Mouse (Mus musculus) erythroblast, embryonic 14.5 days (primary cell): ENCODE results near the gene Smim4. TPM values are rescaled to one million over a fixed set of nuclear protein-coding genes. Genes with fewer than 3 reads are reported as not detected.
A peak's percentile ranks its signal among the peaks of the same experiment; 100 is the strongest.

Experiments used
- H3K27me3 ChIP-seq: 2 replicates; pipeline ENCODE4 v1.6.1; 2012; ENCODE audit warnings: inconsistent platforms; ENCODE audit not compliant: control insufficient read depth
- H3K36me3 ChIP-seq: 2 replicates; pipeline ENCODE4 v1.6.1; 2012; ENCODE audit warnings: mild to moderate bottlenecking, inconsistent platforms; ENCODE audit not compliant: control insufficient read depth
- H3K4me1 ChIP-seq: 2 replicates; pipeline ENCODE4 v1.6.1; 2012; ENCODE audit warnings: inconsistent platforms; ENCODE audit not compliant: control insufficient read depth
- H3K4me3 ChIP-seq: replicated peaks from 2 replicates; pipeline ENCODE3; 2012; ENCODE audit warnings: moderate library complexity, mild to moderate bottlenecking, inconsistent platforms
- H3K9me3 ChIP-seq: 2 replicates; pipeline ENCODE4 v1.6.1; 2012; ENCODE audit warnings: low read length, inconsistent platforms, mixed read lengths; ENCODE audit not compliant: control insufficient read depth
- GATA1 ChIP-seq: IDR thresholded peaks from 2 replicates; pipeline ENCODE4 v1.6.1; 2012; ENCODE audit warnings: low read length, inconsistent platforms, mixed read lengths
- TAL1 ChIP-seq: IDR thresholded peaks from 3 replicates; pipeline ENCODE4 v1.6.1; 2012; ENCODE audit warnings: low read length, inconsistent platforms, mixed read lengths
- polyA plus RNA-seq: library from polyadenylated mRNA; stranded (reverse); fragments of >175 nt; gene quantifications from 2 replicates; pipeline ENCODE4 v1.2.3, GENCODE M21; 2012

The Smim4 gene
- polyA plus RNA-seq, 1 experiment: 9.0 TPM

- peaks cover 31% of the 10 kb centered on the region for H3K4me1 ChIP-seq
- TF ChIP-seq GATA1 (no peak), TAL1 (no peak)
- H3K36me3 ChIP-seq: peaks cover 78% of the 10 kb centered on the region
- H3K4me3 ChIP-seq: no peak overlapping the region
- no peaks in the 10 kb centered on the region for H3K27me3 ChIP-seq
- H3K9me3 ChIP-seq: no peaks in the 10 kb centered on the region
Measured at GRCm38 (mm10) chr14:31135495-31136410, 7.0 kb upstream of the Smim4 start.

DNA sequence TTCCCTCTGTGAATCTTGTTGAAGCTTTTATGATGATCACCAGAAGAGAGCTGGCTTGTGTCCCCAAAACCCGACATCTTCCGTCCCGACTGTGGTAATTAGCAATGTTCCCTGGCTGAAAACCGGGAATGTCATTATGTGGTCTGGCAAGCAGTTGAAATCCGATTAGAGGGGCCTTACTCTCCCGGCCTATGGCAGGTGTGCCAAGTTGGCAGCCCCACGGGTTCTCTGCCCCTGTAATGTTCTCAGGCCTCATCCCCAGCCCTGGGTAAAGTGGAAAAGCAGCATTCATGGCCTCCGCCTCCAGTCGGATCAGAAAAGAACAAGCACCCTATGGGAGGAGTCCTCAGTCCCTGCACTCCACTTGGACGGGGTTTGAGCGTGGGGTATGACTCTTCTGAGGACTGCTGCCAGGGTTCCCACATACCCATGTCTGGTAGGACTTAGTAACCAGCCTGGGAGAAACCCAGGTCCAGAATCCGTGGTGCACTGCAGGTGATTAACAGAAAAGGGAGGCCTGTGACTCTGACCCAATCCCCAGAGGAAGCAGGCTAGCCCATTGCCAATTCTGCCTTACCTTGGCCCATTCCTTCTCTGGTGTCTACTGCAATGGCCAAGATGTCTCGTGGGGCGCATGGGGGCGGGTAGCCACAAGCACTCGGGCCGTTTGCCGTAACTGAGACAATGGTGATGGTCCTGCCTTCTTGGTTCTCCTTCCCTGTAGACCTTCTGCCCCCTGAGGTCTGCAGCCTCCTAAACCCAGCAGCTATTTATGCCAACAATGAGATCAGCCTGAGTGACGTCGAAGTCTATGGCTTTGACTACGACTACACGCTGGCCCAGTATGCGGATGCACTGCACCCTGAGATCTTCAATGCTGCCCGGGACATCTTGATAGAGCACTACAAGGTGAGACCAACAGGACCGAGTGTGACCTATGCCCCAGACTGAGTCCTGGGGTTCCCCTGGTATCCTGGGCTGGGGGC, 5.6 kb upstream of the Smim4 start:
- H3K4me1 ChIP-seq: peaks cover 45% of the 10 kb centered on the region

DNA sequence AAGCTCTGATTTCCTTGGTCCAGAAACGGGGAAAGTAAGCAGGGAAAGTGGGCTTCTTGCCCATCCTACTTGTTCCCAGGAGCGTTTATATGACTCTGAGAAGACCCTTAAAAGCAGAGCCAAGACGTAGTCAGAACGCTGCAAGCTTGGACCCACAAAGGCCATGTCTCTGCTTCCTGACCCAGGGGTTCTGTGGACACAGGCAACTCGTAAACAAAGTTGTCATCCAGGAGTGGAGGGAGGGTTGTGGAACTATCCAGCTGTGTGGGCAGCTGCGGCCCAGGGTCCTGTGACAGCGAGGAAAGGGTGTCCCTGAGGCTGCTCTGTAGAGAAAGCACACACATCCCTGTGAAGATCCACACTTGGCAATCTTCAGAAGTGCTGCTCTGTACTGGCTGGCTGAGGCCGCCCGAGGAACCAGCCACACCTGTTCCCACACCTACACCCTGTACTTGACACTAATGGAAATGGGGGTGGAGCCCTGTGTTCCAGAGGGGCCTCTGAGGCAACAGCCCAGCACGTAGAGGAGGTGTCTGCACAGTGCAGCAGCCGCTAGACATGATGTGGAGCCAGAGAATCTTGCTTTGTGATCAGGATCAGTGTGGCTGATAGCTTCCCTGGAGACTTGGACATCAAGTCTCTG, 4.4 kb upstream of the Smim4 start:
- Histone ChIP-seq H3K36me3 (peaks cover 52% of the 10 kb centered on the region), H3K9me3 (no peaks in the 10 kb centered on the region), H3K27me3 (no peaks in the 10 kb centered on the region), H3K4me1 (peaks cover 53% of the 10 kb centered on the region), H3K4me3 (peak overlapping the region; percentile 21)
- TF ChIP-seq GATA1 (no peak), TAL1 (no peak)

More for the DNA sequence above, 5.6 kb upstream of the Smim4 start:
- Histone ChIP-seq H3K9me3 (no peaks in the 10 kb centered on the region), H3K4me3 (no peak overlapping the region), H3K27me3 (no peaks in the 10 kb centered on the region), H3K36me3 (peaks cover 64% of the 10 kb centered on the region)
- TF ChIP-seq GATA1 (no peak), TAL1 (no peak)

- no peaks in the 10 kb centered on the region for H3K27me3 ChIP-seq
- no peaks in the 10 kb centered on the region for H3K9me3 ChIP-seq
- H3K36me3 ChIP-seq: peaks cover 46% of the 10 kb centered on the region
- peak overlapping the region; percentile 86 for H3K4me3 ChIP-seq
- peaks cover 56% of the 10 kb centered on the region for H3K4me1 ChIP-seq
- TF ChIP-seq TAL1: no peak
- TF ChIP-seq GATA1: no peak
Measured at GRCm38 (mm10) chr14:31132491-31132975, 3.8 kb upstream of the Smim4 start.

GRCm38 (mm10) chr14:31132031-31132430, 3.3 kb upstream of the Smim4 start:
- H3K4me3 ChIP-seq: peak overlapping the region; percentile 86
- no peaks in the 10 kb centered on the region for H3K27me3 ChIP-seq
- H3K9me3 ChIP-seq: no peaks in the 10 kb centered on the region
- H3K4me1 ChIP-seq: peaks cover 61% of the 10 kb centered on the region
- TF ChIP-seq GATA1 (no peak), TAL1 (no peak)
- peaks cover 44% of the 10 kb centered on the region for H3K36me3 ChIP-seq

DNA sequence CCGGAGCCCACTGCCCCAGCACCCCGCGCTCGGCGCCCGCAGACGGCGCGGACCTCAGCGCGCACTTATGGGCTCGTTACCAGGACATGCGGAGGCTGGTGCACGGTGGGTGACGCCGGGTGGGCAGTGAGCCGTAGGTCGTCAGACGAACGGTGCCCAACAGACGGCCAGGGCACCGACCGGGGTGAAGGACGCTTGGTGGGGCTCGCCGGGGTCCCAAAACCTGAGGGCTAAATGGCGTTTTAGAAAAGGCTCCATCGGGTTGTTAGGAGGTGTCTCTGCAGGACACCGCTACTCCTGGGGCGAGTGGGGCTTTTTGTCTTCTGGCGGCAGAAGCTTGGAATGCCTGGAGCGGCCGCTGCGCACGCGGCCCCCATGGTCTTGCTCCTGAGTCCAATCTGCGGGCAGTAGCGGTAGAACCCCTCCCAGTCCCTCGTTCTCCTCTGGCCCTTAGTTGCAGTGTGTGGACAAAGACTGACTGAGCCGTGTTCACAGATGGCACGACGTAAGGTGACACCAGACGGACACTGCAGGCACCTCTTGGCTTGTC, 2.6 kb upstream of the Smim4 start:
- Histone ChIP-seq H3K4me1 (peaks cover 68% of the 10 kb centered on the region), H3K9me3 (no peaks in the 10 kb centered on the region), H3K4me3 (peak overlapping the region; percentile 86), H3K27me3 (no peaks in the 10 kb centered on the region), H3K36me3 (peaks cover 41% of the 10 kb centered on the region)
- TF ChIP-seq TAL1 (no peak), GATA1 (no peak)

- Histone ChIP-seq H3K9me3 (no peaks in the 10 kb centered on the region), H3K4me1 (peaks cover 76% of the 10 kb centered on the region), H3K4me3 (peak within 1 kb of the TSS; percentile 86), H3K27me3 (no peaks in the 10 kb centered on the region), H3K36me3 (peaks cover 39% of the 10 kb centered on the region)
- TF ChIP-seq TAL1 (no peak), GATA1 (no peak)
Measured at GRCm38 (mm10) chr14:31130236-31131220, 1.8 kb upstream of the Smim4 start, which contains the start of gene Nt5dc2. Gene Nt5dc2, plus strand, starts transcription at chr14:31131053.
